Mouse (Mus musculus) cerebellum, adult 2 months (tissue): ENCODE data around the gene Ten1. TPM values are rescaled to one million over a fixed set of nuclear protein-coding genes. Genes with fewer than 3 reads are reported as not detected.

Source experiments
- DNase-seq, 2 experiments: peaks; one replicate each; pipeline ENCODE4 v3.0.0; 2021
- H3K27ac ChIP-seq: fragments of 200-500 bp; 2 replicates; pipeline ENCODE4 v1.5.1; 2012; ENCODE audit warnings: low read length, control low read depth, inconsistent platforms; ENCODE audit not compliant: insufficient read depth
- H3K27me3 ChIP-seq: fragments of 200-500 bp; 2 replicates; pipeline ENCODE4 v1.6.1; 2012; ENCODE audit warnings: inconsistent platforms, mild to moderate bottlenecking, low read length, moderate library complexity; ENCODE audit not compliant: control insufficient read depth, insufficient read depth
- H3K4me1 ChIP-seq: fragments of 200-500 bp; 2 replicates; pipeline ENCODE4 v1.6.1; 2011; ENCODE audit warnings: low read length; ENCODE audit not compliant: control insufficient read depth, insufficient read depth
- H3K4me3 ChIP-seq: fragments of 200-500 bp; replicated peaks from 2 replicates; pipeline ENCODE3; 2011; ENCODE audit warnings: mild to moderate bottlenecking, low read depth, low read length, control low read depth; ENCODE audit not compliant: insufficient read depth
- CTCF ChIP-seq: fragments of 200-500 bp; IDR thresholded peaks from 2 replicates; pipeline ENCODE4 v1.5.1; 2011; ENCODE audit warnings: low read depth, mild to moderate bottlenecking, control low read depth, low read length, moderate library complexity, borderline replicate concordance; ENCODE audit not compliant: insufficient read depth
- POLR2A ChIP-seq: fragments of 200-500 bp; IDR thresholded peaks from 2 replicates; pipeline ENCODE4 v1.6.1; 2011; ENCODE audit warnings: low read length, control low read depth, borderline replicate concordance; ENCODE audit not compliant: insufficient read depth
- WGBS: fragments of 180-500 bp; shearing (Covaris S2); methylation state at CpG from one replicate; pipeline ENCODE4 v1.1.7; 2018; 5-methylcytosine and 5-hydroxymethylcytosine counted together
- polyA plus RNA-seq: library from polyadenylated mRNA; depleted of rRNA; stranded (reverse); fragments of >200 nt; gene quantifications from 2 replicates; pipeline ENCODE4 v1.2.3, GENCODE M21; 2012

The Ten1 gene
- polyA plus RNA-seq, 1 experiment, result 56.8 TPM

DNA sequence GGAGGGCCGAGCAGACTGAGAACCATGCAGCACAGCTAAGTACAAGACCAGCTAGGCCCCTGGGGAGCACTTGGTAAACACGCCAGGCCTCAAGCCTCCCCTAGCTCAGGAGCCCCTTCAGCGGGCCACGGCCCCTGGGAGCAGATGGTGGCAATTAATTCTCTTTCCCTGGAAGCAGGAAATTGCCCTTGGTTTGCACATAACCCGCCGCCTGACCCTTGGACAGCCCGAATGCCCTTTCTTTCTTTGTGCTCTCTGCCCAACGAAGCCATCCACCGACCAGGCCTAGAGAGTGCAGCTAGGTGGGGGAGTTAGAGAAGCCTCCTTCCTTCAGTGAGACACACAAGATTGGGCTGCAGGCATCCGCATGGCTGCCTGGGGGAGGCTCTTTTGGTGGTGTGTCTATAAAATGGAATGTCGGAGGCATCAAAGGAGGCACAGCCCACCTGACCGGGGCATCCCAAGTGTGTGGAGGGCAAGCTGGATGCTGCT is 43.1 kb downstream of the Ten1 start:
- WGBS, result 46% methylated on average over 12 of the region's 12 CpGs
- TF ChIP-seq CTCF (no peak), POLR2A (no peak)
- Histone ChIP-seq H3K4me1 (no peaks in the 10 kb centered on the region), H3K27ac (no peak overlapping the region), H3K27me3 (no peaks in the 10 kb centered on the region), H3K4me3 (no peak overlapping the region)
- no peak for DNase-seq

DNA sequence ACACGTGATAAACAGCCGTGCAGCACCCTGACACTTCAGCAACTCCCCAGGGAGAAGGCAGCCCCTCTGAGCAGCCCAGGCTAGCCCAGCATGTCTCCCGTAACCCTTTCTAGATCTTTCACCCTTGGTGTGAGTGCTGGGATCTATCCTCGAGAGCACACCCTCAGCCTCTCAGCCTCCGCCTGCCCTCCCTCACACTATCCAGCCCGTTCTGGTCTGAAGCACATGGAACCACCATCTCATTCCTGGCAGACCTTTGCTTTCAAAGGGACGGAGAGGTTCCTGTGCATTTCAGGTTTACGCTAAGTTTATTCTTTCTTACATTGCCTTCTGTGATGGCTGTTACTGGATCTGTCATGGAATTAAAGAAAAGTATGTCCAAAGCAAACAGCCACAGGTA is 45.9 kb downstream of the Ten1 start:
- no peaks in the 10 kb centered on the region for H3K27me3 ChIP-seq
- no peaks in the 10 kb centered on the region for H3K4me1 ChIP-seq
- no peak overlapping the region for H3K27ac ChIP-seq
- WGBS, result 79% methylated on average over 8 of the region's 8 CpGs
- TF ChIP-seq POLR2A (no peak), CTCF (no peak)
- DNase-seq, result no peak
- no peak overlapping the region for H3K4me3 ChIP-seq

DNA sequence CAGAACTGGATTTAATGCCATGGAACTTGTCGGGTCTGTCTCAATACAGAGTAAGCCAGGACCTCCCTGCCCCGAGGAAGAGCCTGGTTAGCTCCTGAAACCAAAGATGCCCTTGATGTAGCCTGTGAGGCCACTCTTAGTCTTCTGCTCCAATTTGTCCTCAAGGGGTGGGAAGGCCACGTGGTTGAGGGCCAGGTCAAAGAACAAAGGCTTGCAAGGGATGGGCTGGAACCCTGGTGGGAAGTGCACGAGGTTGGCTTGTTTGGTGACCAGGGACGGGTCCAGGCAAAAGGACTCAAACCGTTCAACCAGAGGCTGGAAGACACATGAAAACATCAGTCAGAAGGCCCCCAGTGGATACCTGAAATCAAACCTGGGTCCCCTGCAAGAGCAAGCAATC is 47.0 kb downstream of the Ten1 start:
- no peak overlapping the region for H3K27ac ChIP-seq
- TF ChIP-seq POLR2A (no peak), CTCF (no peak)
- no peak overlapping the region for H3K4me3 ChIP-seq
- WGBS, result 63% methylated on average over 6 of the region's 6 CpGs
- H3K4me1 ChIP-seq, result no peaks in the 10 kb centered on the region
- DNase-seq, result no peak
- H3K27me3 ChIP-seq, result no peaks in the 10 kb centered on the region

DNA sequence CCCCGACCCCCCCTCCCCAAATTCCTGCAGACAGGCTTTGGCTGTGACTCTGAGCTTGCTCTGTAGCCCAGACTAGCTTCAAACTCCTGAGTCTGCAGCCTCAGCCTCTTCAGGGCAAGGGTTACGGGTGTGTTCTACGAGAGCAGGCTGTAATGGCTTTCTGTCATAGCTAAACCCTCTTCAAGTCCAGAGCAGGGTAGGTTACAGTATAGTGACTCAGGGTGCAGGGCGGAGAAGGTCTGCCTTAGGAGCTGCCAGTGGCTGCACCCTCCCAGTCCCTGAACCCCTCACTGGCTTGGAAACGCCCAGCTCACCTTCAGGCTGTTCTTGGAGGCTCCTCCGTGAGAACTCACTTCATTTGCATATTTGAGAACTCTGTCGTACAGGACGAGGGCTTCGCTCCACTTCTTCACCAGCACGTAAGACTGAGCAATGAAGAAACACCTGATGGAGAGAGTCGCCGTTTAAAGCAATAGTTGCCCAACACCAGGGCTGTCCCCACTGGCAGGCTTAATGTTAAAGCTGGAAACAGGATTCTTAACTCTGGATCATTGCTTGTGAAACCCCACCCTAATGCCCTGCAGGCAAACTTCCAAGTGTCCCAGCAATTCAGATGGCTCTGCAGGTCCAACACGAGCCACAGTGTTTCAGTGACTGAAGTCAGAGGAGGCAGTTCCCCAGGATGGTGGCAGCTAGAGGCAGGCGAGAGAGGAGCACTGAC is 49.0 kb downstream of the Ten1 start:
- H3K4me3 ChIP-seq, result no peak overlapping the region
- WGBS, result 80% methylated on average over 14 of the region's 14 CpGs
- H3K4me1 ChIP-seq, result no peaks in the 10 kb centered on the region
- H3K27me3 ChIP-seq, result no peaks in the 10 kb centered on the region
- H3K27ac ChIP-seq, result no peak overlapping the region
- TF ChIP-seq POLR2A (no peak), CTCF (no peak)
- no peak for DNase-seq

DNA sequence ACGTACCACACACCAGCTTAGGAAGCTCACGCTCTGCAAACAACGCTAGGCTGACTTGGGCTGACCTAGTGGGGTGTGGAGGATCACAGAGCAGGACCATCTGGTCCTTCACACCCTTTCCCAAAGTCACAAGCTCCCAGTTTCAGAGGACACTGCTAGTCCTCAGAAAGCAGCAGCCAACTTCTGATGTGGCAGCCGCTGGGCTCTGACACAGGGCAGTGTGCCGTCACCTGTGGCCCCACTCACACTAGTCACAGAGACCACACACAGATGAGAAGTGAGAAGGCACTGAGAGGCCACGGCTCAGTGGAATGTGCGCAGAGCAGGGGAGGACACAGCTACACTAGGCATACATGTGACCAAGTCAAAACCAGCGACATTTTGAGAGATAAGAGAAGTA is 52.2 kb downstream of the Ten1 start:
- WGBS, result 83% methylated on average over 8 of the region's 8 CpGs
- Histone ChIP-seq H3K27me3 (no peaks in the 10 kb centered on the region), H3K27ac (no peak overlapping the region), H3K4me3 (no peak overlapping the region), H3K4me1 (no peaks in the 10 kb centered on the region)
- TF ChIP-seq POLR2A (no peak), CTCF (no peak)
- no peak for DNase-seq

DNA sequence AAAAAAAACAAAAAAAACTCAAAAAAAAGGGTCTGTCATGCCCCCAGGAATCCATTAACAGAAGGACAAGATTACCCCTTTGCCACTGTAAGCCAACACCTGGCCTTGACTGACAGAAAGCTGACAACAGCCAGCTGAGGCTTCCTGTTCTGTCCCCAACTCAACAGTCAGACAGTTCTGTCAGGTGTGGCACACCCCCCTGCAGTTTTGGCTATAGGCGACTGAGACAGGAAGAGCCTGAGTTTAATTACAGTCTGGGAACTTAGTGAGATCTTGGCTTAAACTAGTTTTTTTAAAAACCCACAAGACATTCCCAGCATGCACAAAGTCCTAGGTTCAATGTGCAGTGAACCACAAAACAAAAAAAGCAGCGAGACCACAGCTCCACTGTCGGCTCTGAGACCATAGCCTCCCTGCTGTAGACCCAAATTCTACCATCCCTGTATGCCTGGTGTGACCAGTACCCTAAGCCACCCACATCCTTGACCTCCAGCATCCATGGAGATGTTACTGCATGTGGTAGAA is 54.5 kb downstream of the Ten1 start:
- DNase-seq, result no peak
- 80% methylated on average over 3 of the region's 3 CpGs for WGBS
- no peak overlapping the region for H3K4me3 ChIP-seq
- H3K4me1 ChIP-seq, result no peaks in the 10 kb centered on the region; the same call in 1 of the 2 replicates
- TF ChIP-seq POLR2A, result no peak
- TF ChIP-seq CTCF, result no peak
- H3K27me3 ChIP-seq, result no peaks in the 10 kb centered on the region
- H3K27ac ChIP-seq, result no peak overlapping the region

DNA sequence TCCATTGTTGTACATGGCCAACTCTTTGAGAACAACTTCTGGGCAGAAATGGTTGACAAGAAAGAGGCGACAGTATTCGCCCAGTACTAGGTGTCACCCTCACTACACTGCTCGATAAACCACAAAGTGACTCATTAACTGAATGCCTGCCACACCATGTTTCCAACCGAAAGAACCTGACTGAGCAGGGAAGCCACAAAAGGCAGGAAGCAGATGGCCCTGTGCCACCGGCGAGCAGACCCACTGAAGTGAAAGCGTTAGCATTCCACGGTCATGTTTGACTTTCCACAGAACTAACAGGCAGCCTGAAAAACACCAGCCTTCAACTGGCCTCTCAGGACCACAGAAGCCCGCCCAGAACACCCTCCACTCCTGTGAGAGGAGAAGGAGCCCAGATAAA is 56.0 kb downstream of the Ten1 start:
- Histone ChIP-seq H3K27ac (no peak overlapping the region), H3K27me3 (no peaks in the 10 kb centered on the region), H3K4me3 (no peak overlapping the region), H3K4me1 (no peaks in the 10 kb centered on the region; the same call in 1 of the 2 replicates)
- 43% methylated on average over 9 of the region's 9 CpGs for WGBS
- TF ChIP-seq CTCF (no peak), POLR2A (no peak)
- no peak for DNase-seq
